Mouse (Mus musculus) hindbrain, postnatal 0 days (tissue): ENCODE data around the gene Megf6. TPM values are rescaled to one million over a fixed set of nuclear protein-coding genes. Genes with fewer than 3 reads are reported as not detected.

Source experiments
- ATAC-seq: fragments of 200-750 bp; cut with Nextera tagmentation; 2 replicates; pipeline ENCODE4 v1.8.0; 2017; ENCODE audit warnings: mild to moderate bottlenecking, moderate TSS enrichment, moderate library complexity
- DNase-seq: peaks from one replicate; pipeline ENCODE4 v3.0.0-alpha.2; 2015; ENCODE audit warnings: low spot score
- H3K27ac ChIP-seq: fragments of 300-500 bp; sonication (generic); 2 replicates; pipeline ENCODE4 v1.5.1; 2014; ENCODE audit warnings: mild to moderate bottlenecking
- H3K27me3 ChIP-seq: fragments of 300-500 bp; sonication (generic); 2 replicates; pipeline ENCODE4 v1.6.1; 2014; ENCODE audit warnings: low read length, mixed read lengths; ENCODE audit not compliant: insufficient read depth
- H3K36me3 ChIP-seq: fragments of 300-500 bp; sonication (generic); 2 replicates; pipeline ENCODE4 v1.6.1; 2014; ENCODE audit warnings: low read length, mixed read lengths; ENCODE audit not compliant: insufficient read depth
- H3K4me1 ChIP-seq: fragments of 300-500 bp; sonication (generic); 2 replicates; pipeline ENCODE4 v1.6.1; 2014; ENCODE audit warnings: antibody characterized with exemption, low read length, mixed read lengths; ENCODE audit not compliant: insufficient read depth
- H3K4me2 ChIP-seq: fragments of 300-500 bp; sonication (generic); 2 replicates; pipeline ENCODE4 v1.6.1; 2014; ENCODE audit warnings: low read depth, mild to moderate bottlenecking, low read length, moderate library complexity, mixed read lengths
- H3K4me3 ChIP-seq: fragments of 300-500 bp; sonication (generic); 2 replicates; pipeline ENCODE4 v1.5.1; 2014; ENCODE audit warnings: low read length
- H3K9ac ChIP-seq: fragments of 300-500 bp; sonication (generic); replicated peaks from 2 replicates; pipeline ENCODE4 v1.6.1; 2014; ENCODE audit warnings: mild to moderate bottlenecking, low read length, moderate library complexity, mixed read lengths
- H3K9me3 ChIP-seq: fragments of 300-500 bp; sonication (generic); 2 replicates; pipeline ENCODE4 v1.6.1; 2016; ENCODE audit warnings: low read length, mixed read lengths
- CTCF ChIP-seq: IDR thresholded peaks from 2 replicates; pipeline ENCODE4 v1.5.1; 2016; ENCODE audit warnings: antibody characterized with exemption, control low read depth, low read depth
- WGBS: fragments of 180-500 bp; shearing (Covaris S2); extraction: QIAGEN DNeasy Blood & Tissue Kit; methylation state at CpG from one replicate; pipeline ENCODE4 v1.1.7; 2014; 5-methylcytosine and 5-hydroxymethylcytosine counted together
- polyA plus RNA-seq: library from polyadenylated mRNA; unstranded; fragments of >200 nt; fragmentation: Nextera tagmentation; extraction: Ambion mirVana; gene quantifications from 2 replicates; pipeline ENCODE4 v1.2.1, GENCODE M21; 2015
- total RNA-seq: library from RNA; depleted of rRNA; stranded (reverse); fragments of >200 nt; gene quantifications from 2 replicates; pipeline ENCODE4 v1.2.3, GENCODE M21; 2014

The Megf6 gene
- total and polyA plus RNA-seq, 2 experiments from 2014 or later: 7.0 to 40.5 TPM

GRCm38 (mm10) chr4:154217711-154218350, 47.3 kb downstream of the Megf6 start:
- DNase-seq (no peak), ATAC-seq (no peak)
- H3K4me3 ChIP-seq: no peak overlapping the region
- no peaks in the 10 kb centered on the region for H3K4me1 ChIP-seq
- no peaks in the 10 kb centered on the region for H3K27me3 ChIP-seq
- TF ChIP-seq CTCF: no peak
- no peak overlapping the region for H3K9ac ChIP-seq
- no peak overlapping the region for H3K27ac ChIP-seq
- H3K4me2 ChIP-seq: no peak overlapping the region
- H3K36me3 ChIP-seq: no peaks in the 10 kb centered on the region
- WGBS: 53% methylated on average over 7 of the region's 7 CpGs
- no peaks in the 10 kb centered on the region for H3K9me3 ChIP-seq

- no peak for TF ChIP-seq CTCF
- no peaks in the 10 kb centered on the region for H3K9me3 ChIP-seq
- WGBS: 52% methylated on average over 6 of the region's 6 CpGs
- no peak overlapping the region for H3K27ac ChIP-seq
- H3K4me2 ChIP-seq: no peak overlapping the region
- H3K4me3 ChIP-seq: no peak overlapping the region
- no peak overlapping the region for H3K9ac ChIP-seq
- no peak for DNase-seq
- no peak for ATAC-seq
- H3K27me3 ChIP-seq: no peaks in the 10 kb centered on the region
- no peaks in the 10 kb centered on the region for H3K36me3 ChIP-seq
- H3K4me1 ChIP-seq: peaks cover 16% of the 10 kb centered on the region
Observed at GRCm38 (mm10) chr4:154222773-154223172, 52.2 kb downstream of the Megf6 start.

DNA sequence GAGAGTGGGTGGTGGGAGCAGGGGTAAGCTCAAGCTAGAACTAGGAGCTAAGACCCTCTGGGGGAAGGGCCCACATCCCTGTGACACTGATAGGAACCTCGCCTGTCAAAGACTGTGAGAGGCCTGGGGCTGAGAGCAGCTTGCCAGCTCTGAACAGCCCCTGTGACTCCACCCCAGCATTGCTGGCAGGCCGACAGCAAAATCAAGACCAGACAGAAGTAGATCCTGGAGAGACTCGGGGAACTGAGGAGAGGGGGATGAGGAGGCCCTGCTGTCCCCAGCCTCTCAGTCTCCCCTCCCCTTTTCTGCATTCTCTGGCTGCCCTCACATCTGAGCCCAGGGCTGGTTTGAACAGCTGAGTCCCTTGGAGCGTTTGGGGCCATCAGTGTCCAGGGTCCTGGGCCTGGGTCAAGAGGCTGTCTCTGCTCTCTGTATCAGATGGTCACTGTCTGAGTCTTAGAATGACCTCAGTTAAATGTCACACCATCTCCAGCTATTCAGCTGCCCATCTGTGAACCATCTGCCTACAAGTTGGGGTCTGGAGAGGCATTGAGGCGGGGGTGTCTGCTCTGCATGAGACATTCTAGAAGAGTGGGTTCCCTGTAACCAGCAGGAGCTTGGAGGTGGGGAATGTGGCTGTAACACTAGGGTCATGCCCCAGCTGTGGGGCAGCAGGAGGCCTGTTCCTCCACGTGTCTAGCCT, 53.9 kb downstream of the Megf6 start:
- no peaks in the 10 kb centered on the region for H3K27me3 ChIP-seq
- H3K4me1 ChIP-seq: peaks cover 16% of the 10 kb centered on the region
- H3K4me3 ChIP-seq: no peak overlapping the region
- DNase-seq (peak; percentile 68), ATAC-seq (peak; percentile 57)
- WGBS: 31% methylated on average over 6 of the region's 6 CpGs
- H3K4me2 ChIP-seq: no peak overlapping the region
- no peaks in the 10 kb centered on the region for H3K36me3 ChIP-seq
- 0 out of 2 replicates have a peak overlapping the region, but pooled peaks have one; percentile 1 for H3K27ac ChIP-seq
- no peak for TF ChIP-seq CTCF
- H3K9ac ChIP-seq: no peak overlapping the region
- H3K9me3 ChIP-seq: no peaks in the 10 kb centered on the region

- Histone ChIP-seq H3K9me3 (no peaks in the 10 kb centered on the region), H3K4me2 (no peak overlapping the region), H3K9ac (no peak overlapping the region), H3K27ac (0 out of 2 replicates have a peak overlapping the region, but pooled peaks have one; percentile 1), H3K4me1 (peaks cover 16% of the 10 kb centered on the region), H3K36me3 (no peaks in the 10 kb centered on the region), H3K4me3 (no peak overlapping the region), H3K27me3 (no peaks in the 10 kb centered on the region)
- ATAC-seq (peak; percentile 13; the same call in 1 of the 2 replicates), DNase-seq (peak; percentile 31)
- no peak for TF ChIP-seq CTCF
- 41% methylated on average over 9 of the region's 9 CpGs for WGBS
Observed at GRCm38 (mm10) chr4:154224970-154225309, 54.4 kb downstream of the Megf6 start.

- Histone ChIP-seq H3K4me2 (no peak overlapping the region), H3K36me3 (no peaks in the 10 kb centered on the region), H3K9me3 (no peaks in the 10 kb centered on the region), H3K4me3 (no peak overlapping the region), H3K27ac (no peak overlapping the region), H3K27me3 (no peaks in the 10 kb centered on the region), H3K4me1 (peaks cover 16% of the 10 kb centered on the region), H3K9ac (no peak overlapping the region)
- DNase-seq (no peak), ATAC-seq (no peak)
- 51% methylated on average over 11 of the region's 11 CpGs for WGBS
- TF ChIP-seq CTCF: peak; percentile 18; the same call in 1 of the 2 replicates
Observed at GRCm38 (mm10) chr4:154226678-154227077, 56.1 kb downstream of the Megf6 start.

GRCm38 (mm10) chr4:154228336-154228735, 57.8 kb downstream of the Megf6 start:
- WGBS: 67% methylated on average over 11 of the region's 11 CpGs
- no peak overlapping the region for H3K4me3 ChIP-seq
- H3K9ac ChIP-seq: no peak overlapping the region
- no peak for TF ChIP-seq CTCF
- H3K27ac ChIP-seq: no peak overlapping the region
- H3K4me2 ChIP-seq: no peak overlapping the region
- H3K9me3 ChIP-seq: no peaks in the 10 kb centered on the region
- no peaks in the 10 kb centered on the region for H3K27me3 ChIP-seq
- ATAC-seq (no peak), DNase-seq (no peak)
- H3K4me1 ChIP-seq: peaks cover 16% of the 10 kb centered on the region
- H3K36me3 ChIP-seq: no peaks in the 10 kb centered on the region

DNA sequence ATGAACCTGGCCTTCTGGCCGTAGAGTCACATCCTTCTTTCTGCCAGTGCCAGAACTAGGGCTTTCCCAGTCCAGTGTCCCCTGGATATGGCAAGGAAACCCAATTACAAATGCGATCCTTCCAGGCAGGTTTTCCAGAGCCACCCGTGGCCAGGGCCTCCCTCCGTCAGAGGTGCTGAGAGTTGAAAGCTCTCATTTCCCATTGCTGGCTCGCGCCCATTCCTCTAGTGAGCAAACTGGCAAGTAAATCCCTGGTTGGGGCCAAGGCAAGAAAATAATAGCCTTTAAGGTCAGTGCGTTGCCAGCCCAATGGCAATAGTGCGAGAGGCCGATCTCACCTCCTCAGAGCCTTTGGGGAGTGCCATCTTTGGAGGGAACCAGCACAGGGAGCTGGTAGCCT, 59.0 kb downstream of the Megf6 start:
- H3K27ac ChIP-seq: no peak overlapping the region
- H3K36me3 ChIP-seq: no peaks in the 10 kb centered on the region
- no peaks in the 10 kb centered on the region for H3K9me3 ChIP-seq
- no peak overlapping the region for H3K4me3 ChIP-seq
- H3K27me3 ChIP-seq: no peaks in the 10 kb centered on the region
- ATAC-seq (no peak), DNase-seq (no peak)
- H3K9ac ChIP-seq: no peak overlapping the region
- TF ChIP-seq CTCF: no peak
- WGBS: 90% methylated on average over 9 of the region's 9 CpGs
- H3K4me1 ChIP-seq: peaks cover 7% of the 10 kb centered on the region; the same call in 1 of the 2 replicates
- H3K4me2 ChIP-seq: no peak overlapping the region
